Mouse (Mus musculus): ENCODE measurements around the gene Myl6.

Gene Myl6

GRCm38 (mm10) chr10:128493695-128494666 is at the start of gene Myl6:
Gene Myl6 (minus strand): TSS chr10:128494145.
- peak; percentile 98 for DNase-seq

GRCm38 (mm10) chr10:128543100-128543499 is 49.2 kb upstream of the Myl6 start:
- DNase-seq, result no peak

GRCm38 (mm10) chr10:128538340-128538870 is 44.5 kb upstream of the Myl6 start:
- no peak for DNase-seq

GRCm38 (mm10) chr10:128536266-128536940 is 42.5 kb upstream of the Myl6 start:
- DNase-seq, result peak; percentile 89

- DNase-seq, result no peak
These were observed 41.8 kb upstream of the Myl6 start for GRCm38 (mm10) chr10:128535624-128536265.

- DNase-seq, result no peak
These were observed 41.3 kb upstream of the Myl6 start for GRCm38 (mm10) chr10:128535206-128535605.

GRCm38 (mm10) chr10:128526366-128527356 is 32.7 kb upstream of the Myl6 start:
- no peak for DNase-seq

GRCm38 (mm10) chr10:128525671-128526308 is 31.8 kb upstream of the Myl6 start, which contains the start of gene Esyt1:
Gene Esyt1 (minus strand): TSS chr10:128525871.
- peak; percentile 98 for DNase-seq

- peak; percentile 65 for DNase-seq
These were observed 31.1 kb upstream of the Myl6 start for GRCm38 (mm10) chr10:128524732-128525662.

- DNase-seq, result no peak
These were observed 30.3 kb upstream of the Myl6 start for GRCm38 (mm10) chr10:128524111-128524731.

- no peak for DNase-seq
These were observed 28.4 kb upstream of the Myl6 start for GRCm38 (mm10) chr10:128522351-128522750.

- no peak for DNase-seq
These were observed 26.6 kb upstream of the Myl6 start for GRCm38 (mm10) chr10:128520591-128520990.

- DNase-seq, result peak; percentile 63
These were observed 24.9 kb upstream of the Myl6 start for GRCm38 (mm10) chr10:128518833-128519232.

- DNase-seq, result no peak
These were observed 22.7 kb upstream of the Myl6 start for GRCm38 (mm10) chr10:128516677-128517076.

- DNase-seq, result no peak
These were observed 22.1 kb upstream of the Myl6 start for GRCm38 (mm10) chr10:128516029-128516428.

- no peak for DNase-seq
These were observed 21.1 kb upstream of the Myl6 start for GRCm38 (mm10) chr10:128515044-128515443.

- DNase-seq, result no peak
These were observed 17.8 kb upstream of the Myl6 start for GRCm38 (mm10) chr10:128511761-128512160.

- no peak for DNase-seq
These were observed 17.2 kb upstream of the Myl6 start for GRCm38 (mm10) chr10:128511189-128511588.

- no peak for DNase-seq
These were observed 16.4 kb upstream of the Myl6 start for GRCm38 (mm10) chr10:128510301-128510700.

GRCm38 (mm10) chr10:128509831-128510230 is 15.9 kb upstream of the Myl6 start:
- no peak for DNase-seq

Data from cerebellum, adult 9-11 months (tissue).